Mouse (Mus musculus) gastrocnemius, postnatal 36 days (tissue): ENCODE results near the gene En1. TPM values are rescaled to one million over a fixed set of nuclear protein-coding genes. Genes with fewer than 3 reads are reported as not detected.
A peak's percentile ranks its signal among the peaks of the same experiment; 100 is the strongest.

Experiments used
- DNase-seq, 2 experiments: peaks; one replicate each; pipeline ENCODE4 v3.0.0; 2022
- intact Hi-C: fragments of 180-260 bp; cut with DNase I; formaldehyde crosslinking; loops from one replicate; pipeline ENCODE4 v1.15.1; 2025
- total RNA-seq, 2 experiments: library from RNA; stranded (reverse); gene quantifications; 2 replicates each; pipeline ENCODE4 v1.2.3; 2021

Gene En1
- total RNA-seq, 2 experiments from 2014 or later: 6.8 to 7.4 TPM

DNA sequence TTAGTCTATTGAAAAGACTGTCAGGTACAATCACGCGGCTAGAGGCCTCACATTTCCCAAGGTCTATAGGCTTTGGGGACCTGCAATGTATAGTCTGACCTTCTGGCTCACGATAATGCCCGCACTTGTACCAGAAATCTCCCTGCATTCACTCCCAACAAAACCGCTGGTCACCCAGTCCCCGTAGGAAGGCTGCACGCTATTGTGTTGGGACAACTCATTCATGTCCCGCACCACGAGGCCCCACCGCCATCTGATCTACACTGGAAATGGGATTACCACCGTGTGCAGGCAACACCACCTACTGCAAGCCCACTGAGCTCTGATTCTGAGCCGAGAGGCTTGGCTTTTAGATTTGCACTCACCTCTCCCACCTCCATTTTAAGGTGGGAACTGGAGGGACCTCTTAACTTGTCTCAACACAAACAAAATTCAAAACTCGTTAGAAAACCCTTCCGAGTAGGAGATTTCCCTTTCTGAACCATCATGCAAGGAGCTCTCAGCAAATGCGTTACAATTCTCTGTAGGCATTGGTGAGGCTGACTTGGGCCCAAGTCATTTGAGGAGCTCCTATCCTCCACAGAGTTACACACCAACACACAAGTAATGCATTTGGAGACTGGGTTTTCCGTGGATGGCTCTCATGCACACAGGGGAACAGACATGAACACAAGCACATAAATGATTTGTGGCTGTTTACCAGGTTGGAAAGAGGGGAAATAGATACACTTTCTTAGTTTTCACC is 3.9 kb upstream of the En1 start:
- intact Hi-C loops: loop anchor here (5.0 to 10.0 kb wide), 4 partner anchors 89 to 456 kb away; no protein-coding TSS in a partner anchor
- DNase-seq: no peak

DNA sequence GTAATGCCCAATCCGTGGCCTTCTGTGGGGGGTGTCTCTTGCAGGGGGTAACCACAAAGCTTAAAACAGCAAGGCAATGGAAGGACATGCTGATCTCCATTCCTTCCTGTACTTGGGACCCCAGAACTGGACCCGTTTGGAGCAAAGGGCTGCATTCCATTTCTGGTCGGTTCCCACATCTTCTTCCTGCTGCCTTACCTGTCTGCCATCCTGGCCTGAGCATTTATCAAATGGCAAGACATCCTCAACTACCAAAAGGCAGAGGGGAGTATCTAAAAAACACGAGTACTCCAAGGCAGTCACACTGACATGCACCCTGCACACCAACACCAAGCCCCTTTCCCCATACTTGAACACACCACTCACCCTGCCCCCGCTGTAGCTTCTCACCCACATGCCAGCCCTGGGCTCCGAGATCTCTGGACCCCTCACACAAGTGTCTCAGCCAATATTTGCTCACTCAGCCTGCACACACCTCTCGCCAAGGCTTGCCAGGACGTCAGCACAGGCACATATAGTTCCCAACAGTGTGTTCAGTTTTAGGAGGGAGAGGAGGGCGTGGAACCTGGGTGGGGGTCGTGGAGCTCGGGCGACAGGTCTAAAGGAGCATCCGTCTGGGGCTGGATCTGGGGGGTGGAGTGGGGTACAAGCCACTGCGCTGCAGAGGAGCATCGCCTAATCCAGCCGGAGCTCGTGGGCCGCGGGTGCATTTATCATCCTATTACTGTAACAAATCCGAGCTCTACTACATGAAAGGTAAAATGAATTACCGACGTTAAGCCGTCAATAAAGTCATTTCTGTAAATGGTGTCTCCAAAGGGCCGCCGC is 2.7 kb upstream of the En1 start:
- no peak for DNase-seq
- intact Hi-C loops: loop anchor here (5.0 to 10.0 kb wide), 4 partner anchors 88 to 455 kb away; no protein-coding TSS in a partner anchor

DNA sequence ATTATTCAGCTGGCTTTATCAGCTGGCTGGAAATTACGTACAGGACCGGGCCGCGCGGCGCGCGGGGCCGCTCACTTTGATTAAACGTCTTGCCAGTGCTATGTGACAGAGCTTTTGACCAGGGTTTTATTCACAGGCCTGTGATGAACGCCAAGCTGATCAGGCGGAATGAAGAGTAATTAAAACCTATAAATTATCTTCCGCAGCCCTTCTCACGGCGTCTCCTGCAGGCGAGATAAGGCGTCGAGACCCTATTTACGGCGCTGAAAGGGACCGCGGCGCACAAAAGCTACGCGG is 2.1 kb upstream of the En1 start:
- no peak for DNase-seq
- intact Hi-C loops: no loop called here

DNA sequence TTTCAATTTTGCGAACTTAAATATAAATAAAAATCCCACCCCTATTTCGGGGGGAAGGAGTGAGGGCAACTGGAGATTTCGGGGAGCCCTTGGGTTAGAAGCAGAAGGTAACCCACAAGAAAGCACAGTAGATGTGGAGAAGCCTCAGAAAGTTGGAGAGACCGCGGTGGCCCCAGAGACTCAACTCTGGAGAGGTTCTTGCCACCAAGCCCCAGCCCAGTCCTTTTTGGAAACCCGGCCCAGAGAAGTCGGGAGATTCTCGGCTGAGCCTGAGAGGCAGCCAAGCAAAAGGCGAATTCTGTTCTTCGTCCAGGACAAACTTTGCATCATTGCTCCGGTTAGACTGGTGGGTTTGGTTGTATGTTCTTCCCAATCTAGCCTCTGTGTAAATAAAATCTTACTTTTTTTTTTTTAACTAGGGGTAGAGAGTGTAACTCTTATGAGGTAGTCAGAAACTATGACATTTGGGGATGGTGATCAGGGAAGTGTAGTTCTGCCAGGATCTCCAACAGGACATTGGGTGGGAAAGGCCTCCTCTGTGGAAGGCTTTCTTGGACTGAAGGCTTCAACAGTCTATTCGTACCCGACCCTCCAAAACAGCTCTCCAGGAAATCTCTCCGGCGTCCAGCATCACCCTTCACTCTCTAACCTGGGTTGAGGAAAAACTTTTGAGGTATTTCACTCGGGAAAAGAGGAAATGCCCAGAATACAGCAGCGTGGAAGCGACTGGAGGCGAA is 1.5 kb upstream of the En1 start:
- no peak for DNase-seq
- intact Hi-C loops: no loop called here

DNA sequence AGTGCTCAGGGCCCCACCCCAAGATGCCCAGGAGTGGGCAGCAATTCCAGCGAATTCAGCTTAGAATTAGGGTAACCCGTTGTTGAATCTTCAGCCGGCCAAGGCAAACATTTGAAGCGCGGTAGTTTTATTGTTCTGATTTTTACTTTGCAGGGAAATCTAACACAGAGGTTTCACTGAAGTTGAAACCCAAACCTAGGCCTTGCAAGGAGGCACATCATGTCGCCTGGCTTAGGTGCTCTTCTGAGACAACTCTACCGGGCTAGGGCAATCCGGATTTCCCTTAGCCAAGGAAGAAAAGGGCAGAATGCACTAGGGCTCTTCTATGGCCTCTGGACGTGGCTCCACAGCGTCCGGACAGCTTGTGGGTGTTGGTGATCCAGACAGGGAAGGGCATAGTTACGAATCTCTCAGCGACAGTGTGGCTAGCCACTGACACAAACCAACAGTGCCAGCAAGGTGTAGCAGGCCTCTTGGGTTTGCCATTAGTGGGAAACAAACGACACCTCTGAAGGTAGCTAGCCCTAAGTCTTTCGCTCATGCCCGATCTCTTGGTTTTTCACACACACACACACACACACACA is 873 bp upstream of the En1 start:
- DNase-seq: no peak
- intact Hi-C loops: no loop called here

DNA sequence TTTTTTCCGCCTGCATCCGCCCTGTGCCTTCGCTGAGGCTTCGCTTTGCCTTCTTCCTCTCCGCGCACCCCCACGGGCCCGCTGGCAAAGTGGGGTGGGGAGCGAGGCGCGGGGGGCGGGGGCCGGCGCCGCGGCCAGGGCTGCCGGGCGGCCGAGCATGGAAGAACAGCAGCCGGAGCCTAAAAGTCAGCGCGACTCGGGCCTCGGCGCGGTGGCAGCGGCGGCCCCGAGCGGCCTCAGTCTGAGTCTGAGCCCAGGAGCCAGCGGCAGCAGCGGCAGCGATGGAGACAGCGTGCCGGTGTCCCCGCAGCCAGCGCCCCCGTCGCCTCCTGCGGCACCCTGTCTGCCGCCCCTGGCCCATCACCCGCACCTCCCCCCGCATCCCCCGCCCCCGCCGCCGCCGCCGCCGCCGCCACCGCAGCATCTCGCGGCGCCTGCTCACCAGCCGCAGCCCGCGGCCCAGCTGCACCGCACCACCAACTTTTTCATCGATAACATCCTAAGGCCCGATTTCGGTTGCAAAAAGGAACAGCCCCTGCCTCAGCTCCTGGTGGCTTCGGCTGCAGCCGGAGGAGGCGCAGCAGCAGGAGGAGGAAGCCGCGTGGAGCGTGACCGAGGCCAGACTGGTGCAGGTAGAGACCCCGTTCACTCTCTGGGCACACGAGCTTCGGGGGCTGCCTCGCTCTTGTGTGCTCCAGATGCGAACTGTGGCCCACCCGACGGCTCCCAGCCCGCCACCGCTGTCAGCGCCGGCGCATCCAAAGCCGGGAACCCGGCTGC is 848 bp downstream of the En1 start:
- peak in 1 of 2 experiments; percentile 40 for DNase-seq
- intact Hi-C loops: no loop called here

DNA sequence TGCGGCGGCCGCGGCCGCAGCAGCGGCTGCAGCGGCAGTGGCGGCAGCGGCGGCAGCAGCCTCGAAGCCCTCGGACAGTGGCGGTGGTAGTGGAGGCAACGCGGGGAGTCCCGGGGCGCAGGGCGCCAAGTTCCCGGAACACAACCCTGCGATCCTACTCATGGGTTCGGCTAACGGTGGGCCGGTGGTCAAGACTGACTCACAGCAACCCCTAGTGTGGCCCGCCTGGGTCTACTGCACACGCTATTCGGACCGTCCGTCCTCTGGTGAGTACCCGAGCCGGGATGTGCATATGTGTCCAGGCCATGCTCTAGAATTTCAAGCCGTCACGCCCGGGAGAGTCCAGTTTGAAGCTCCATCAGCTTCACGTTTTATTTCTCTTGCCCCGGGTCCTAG is 1.4 kb downstream of the En1 start:
- DNase-seq: peak in 1 of 2 experiments; percentile 42
- intact Hi-C loops: no loop called here

DNA sequence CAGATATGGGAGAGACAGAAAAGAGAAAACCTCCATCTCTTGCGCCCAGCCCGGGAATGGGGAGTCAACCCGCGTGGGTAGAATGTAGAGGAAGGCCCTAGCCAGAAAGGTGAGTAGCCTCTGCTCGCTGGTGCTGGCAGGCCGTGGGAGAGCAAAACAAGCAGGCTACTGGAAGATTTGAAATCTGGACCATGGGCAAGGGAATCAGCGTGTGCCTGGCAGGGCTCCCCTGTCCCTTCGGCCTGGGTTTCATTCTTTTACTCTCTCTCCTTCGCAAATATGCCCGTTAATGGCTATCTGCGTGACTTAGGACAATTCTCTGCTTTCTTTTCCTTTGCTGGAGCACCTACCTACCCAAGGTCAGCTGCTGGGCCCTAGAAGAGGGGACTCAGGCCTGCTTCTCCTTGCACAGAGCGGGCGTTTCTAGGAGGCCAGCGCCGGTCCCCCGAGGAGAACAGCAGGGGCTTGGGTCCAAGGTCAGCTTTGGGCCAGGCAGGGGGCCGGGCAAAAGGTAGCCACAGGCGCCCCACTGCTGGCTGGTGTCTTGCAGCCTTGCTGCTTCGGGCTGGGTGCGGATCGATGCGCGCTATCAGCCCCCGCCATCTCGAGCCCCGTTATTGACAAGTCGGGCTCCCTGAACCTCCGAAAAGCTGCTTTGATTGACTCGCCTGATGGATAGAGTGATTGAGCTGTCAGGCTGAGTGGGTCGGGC is 2.4 kb downstream of the En1 start:
- no peak for DNase-seq
- intact Hi-C loops: no loop called here

DNA sequence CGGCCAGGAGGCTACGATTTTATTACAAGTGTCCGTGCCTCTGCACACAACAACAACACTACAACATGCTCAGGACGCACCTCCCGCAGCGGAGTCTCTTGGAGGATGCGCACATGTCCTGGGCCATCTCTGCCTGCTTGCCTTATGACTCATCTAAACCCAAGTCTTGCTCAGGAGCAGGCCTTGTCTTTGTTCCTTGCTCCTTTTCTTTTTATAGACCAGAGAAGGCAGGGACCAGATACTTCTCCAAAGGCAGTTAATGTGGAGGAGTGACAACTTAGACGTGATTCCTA is 2.9 kb downstream of the En1 start:
- intact Hi-C loops: no loop called here
- DNase-seq: no peak

DNA sequence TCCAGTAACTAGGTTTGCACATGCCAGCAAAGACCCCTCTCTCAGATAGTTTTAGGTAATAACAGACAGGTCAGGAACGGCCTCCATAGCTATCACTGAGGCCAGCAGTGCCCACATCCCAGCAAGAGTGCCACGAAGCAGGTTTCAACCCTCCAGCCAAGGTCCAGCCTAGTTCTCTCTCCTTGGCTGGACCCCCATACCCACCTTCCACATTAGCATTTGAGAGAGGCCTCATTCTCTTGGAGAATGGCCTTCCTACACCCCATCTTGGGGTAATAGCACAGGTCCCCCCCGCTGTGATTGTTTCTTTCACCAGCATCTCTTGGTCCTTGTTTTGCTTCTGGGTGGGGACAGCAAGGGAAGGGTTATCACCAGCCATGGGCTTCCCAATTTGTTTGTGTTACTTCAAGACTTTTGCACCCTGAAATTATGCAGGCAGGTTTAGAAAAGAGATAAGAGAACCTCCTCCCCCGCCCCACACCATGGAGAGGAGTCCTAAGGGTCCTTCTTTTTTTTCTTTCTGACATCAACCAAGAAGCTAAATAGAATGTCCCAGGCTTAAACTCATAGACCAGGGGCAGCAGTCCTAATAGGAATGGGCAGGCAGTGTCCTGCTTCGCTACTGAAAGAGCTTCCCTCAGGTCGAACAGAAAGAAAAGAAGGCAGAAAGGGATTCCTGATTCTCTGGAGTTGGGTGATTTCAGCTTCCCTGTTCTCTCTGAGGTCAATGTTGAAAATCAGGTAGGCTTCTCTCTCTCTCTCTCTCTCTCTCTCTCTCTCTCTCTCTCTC is 3.5 kb downstream of the En1 start:
- intact Hi-C loops: no loop called here
- no peak for DNase-seq

DNA sequence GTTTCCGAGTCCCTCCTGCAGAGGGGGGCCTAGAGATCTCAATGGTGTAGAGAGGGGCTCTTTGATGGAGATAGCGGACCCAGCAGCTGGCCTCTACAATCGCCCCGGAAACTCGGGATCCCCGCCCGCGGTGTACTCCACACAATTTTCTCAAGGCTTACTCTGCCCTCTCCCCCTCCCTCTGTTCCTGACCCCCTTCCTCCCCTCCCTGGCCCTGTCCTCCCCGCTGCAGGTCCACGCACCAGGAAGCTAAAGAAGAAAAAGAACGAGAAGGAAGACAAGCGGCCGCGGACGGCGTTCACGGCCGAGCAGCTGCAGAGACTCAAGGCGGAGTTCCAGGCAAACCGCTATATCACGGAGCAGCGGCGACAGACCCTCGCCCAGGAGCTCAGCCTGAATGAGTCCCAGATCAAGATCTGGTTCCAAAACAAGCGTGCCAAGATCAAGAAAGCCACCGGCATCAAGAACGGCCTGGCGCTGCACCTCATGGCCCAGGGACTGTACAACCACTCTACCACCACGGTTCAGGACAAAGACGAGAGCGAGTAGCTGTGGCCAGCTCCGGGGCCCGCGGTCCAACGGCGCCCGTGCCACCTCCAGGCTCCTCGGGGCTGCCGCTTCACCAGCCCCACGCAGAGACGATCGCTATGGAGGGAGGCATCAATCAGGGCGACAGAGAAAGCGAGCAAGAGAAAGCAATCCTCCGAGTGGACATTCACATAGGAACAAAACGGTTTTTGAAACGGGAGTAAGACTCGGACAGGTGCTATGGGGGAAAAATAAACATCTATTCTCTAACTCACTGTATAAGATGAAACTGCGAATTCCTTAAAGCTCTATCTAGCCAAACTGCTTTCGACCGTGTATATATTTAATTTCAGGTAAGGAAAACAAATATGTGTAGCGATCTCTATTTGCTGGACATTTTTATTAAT is 4.7 kb downstream of the En1 start:
- intact Hi-C loops: no loop called here
- DNase-seq: peak in 1 of 2 experiments; percentile 42

DNA sequence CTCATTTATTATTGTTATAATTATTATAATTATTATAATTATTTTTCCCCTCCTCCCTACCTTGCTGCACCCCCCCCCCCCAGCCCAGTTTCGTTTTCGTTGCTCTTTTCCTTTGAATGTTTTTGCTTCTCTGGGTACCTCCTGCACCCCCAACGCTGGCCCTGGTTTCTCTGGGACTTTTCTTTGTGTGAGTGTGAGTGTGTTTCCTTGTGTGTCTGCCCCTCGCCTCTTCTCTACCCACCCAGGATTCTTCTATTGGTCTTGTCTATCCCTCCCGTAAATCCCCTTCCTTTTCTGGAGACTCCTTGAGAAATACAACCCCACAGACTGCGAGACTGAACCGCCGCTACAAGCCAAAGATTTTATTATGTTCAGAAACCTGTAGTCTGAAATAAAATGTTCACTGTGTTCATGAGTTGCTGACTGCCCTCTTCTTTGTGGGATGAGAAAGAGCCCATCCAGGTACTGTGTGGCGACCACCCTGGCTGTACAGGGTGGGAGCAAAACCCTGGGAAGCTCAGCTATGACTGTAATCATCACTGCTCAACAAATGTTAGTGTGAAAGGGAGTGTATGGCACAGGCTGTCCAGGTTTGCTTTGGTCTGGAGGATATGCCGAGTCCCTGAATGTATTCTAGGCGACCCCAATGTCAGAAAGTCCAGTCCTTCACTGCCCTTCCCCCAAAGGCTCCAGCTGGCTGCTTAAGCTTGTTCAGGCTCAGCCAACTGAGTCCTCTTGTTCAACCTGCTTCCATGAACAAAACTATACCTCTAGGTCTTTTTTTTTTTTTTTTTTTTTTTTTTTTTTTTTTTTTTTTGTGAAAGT is 5.6 kb downstream of the En1 start:
- intact Hi-C loops: loop anchor here (2.0 kb wide), 1 partner anchor 35 kb away; no protein-coding TSS in a partner anchor
- no peak for DNase-seq

DNA sequence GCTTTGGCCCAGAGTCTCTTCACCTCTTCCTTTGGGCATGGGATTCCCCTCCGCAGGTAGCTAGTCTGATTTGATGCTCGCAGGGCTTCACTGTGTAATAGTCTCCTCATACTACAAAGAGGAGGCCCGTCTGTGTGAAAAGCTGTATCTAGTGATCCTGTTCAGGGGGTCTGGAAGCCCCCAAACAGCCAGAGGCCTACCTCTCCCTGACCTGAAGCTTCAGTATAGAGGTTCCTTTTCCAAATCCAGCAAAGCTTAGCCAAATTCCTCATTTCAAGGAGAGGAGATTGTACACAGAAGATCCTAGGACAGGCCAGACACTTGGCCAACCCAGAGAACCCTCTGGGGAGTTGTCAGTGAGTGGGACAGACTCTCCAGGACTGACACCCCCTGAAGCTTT is 6.2 kb downstream of the En1 start:
- intact Hi-C loops: loop anchor here (2.0 kb wide), 1 partner anchor 34 kb away; no protein-coding TSS in a partner anchor
- no peak for DNase-seq

DNA sequence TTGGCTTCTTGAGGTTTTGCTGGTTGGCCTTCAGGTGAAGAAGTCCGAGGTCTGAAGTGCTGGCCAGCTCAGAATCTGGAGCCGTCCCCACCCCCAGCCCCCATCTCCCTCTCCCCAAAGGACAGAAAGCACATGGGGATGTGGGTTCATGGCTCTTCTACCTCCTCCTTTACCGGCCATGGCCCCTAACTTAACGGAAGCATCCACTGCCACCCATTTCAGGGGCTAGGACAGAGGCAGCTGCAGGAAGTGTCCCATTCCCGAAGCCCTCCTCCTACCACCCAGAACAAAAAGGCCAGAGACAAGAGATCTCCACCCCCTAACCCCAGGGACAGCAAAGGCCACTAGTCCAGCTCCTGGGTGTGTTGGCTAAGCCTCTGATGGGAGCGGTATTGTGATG is 7.4 kb downstream of the En1 start:
- DNase-seq: no peak
- intact Hi-C loops: loop anchor here (2.0 kb wide), 1 partner anchor 33 kb away; no protein-coding TSS in a partner anchor

DNA sequence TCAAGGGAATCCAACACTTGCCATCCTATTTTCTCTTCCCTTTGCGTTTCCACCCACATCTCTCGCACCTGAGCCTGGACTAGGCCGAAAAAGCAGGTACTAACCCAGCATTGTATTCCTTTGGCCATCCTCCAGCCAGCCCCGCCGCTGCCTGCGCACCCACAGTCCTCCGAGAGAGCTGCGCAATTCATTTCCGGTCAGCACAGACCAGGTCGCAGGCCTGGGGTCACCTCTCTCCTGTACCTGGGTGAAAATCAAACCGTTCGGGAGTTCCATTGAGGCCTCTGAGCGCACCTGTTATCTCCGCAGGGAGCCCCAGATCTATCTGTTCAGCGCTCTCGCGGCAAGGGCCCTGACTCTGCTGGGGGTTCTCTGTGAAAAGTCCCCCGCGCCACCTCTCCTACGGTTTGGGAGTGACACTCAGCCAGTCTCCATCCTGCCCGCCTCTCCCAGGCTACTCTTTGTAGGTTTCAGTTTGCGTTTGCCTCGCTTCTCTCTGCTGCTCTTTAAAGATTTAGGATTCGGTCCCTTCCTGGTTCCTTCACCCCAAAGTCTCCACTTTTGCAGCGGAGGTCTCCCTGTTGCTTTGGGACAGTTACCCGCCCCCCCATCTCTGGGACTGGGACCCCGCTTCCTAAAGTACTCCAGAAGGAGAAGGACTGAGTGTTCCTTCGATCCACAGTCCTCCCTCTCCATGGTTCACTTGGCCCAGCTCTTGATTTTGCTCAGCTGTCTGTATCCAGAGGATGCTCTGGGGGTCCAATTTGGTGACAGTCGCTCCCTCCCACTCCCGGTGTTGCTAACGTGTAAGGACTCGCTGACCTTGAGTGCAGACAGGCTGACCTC is 11.5 kb downstream of the En1 start:
- DNase-seq: no peak
- intact Hi-C loops: no loop called here
